Mouse (Mus musculus) kidney, adult 2 months (tissue): ENCODE results near the gene Slc25a45.

ENCODE experiments used
- CTCF ChIP-seq: fragments of 200-500 bp; conservative IDR thresholded peaks from 2 replicates; pipeline ENCODE4 v1.5.1; 2011; ENCODE audit warnings: low read depth, mild to moderate bottlenecking, control low read depth, low read length, moderate library complexity, mixed read lengths; ENCODE audit not compliant: insufficient read depth, insufficient read length
- POLR2A ChIP-seq: fragments of 200-500 bp; IDR thresholded peaks from one replicate; pipeline ENCODE4 v1.6.1; 2011; ENCODE audit warnings: low read depth, low read length, control low read depth

DNA sequence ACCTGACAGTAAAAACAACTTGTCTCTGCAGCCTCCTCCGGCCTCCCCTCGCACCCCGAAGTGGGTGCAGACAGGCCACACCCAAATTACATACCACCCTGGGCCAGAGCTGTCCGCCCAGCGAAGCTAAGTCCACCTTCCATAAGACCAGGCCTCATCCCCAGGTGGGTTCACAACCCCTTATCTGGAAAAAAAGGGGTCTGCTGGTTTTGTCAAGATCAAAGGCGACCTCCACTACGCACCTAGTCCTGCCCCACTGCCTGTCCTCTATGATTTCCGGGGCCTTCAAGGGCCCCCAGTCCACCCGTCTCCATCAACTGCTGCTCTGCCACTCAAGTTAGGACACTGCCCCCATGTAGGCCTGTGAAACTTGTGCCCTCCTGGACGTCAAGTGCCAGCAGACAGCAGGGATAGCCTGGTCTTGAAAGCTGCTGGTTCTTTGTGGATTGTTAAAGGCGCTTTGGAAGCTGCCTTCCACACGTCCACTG, 32.7 kb upstream of the Slc25a45 start:
- TF ChIP-seq CTCF: no peak
- TF ChIP-seq POLR2A: peak; percentile 66
